Mouse (Mus musculus) hematopoietic stem cell, adult 5-6 weeks (primary cell): ENCODE measurements around the gene Olfr164. TPM values are rescaled to one million over a fixed set of nuclear protein-coding genes. Genes with fewer than 3 reads are reported as not detected.

ENCODE experiments used
- ATAC-seq, 2 experiments: fragments of 125-278 bp in 1 of 2; replicated peaks in 1 of 2; 2 replicates each; pipeline ENCODE4 v1.8.0; 2016 to 2017; ENCODE audit warnings: inconsistent platforms in 2 of 2, mild to moderate bottlenecking in 2 of 2, moderate number of reproducible peaks in 2 of 2, low read depth in 1 of 2, moderate TSS enrichment in 1 of 2; ENCODE audit not compliant: low FRiP score in 2 of 2, poor library complexity in 2 of 2, severe bottlenecking in 2 of 2, insufficient read depth in 1 of 2, low TSS enrichment in 1 of 2
- total RNA-seq: library from RNA; stranded (forward); fragments of 172-1452, 232-1000 nt; gene quantifications from 2 replicates; pipeline ENCODE4 v1.2.3, GENCODE M21; 2017

Olfr164 gene
- not detected in 2 replicates for total RNA-seq

GRCm38 (mm10) chr16:19313964-19314363, at the start of gene Olfr164:
Gene Olfr164 (minus strand): TSS chr16:19314064.
- no peak for ATAC-seq

- ATAC-seq = no peak
Measured at GRCm38 (mm10) chr16:19349111-19349510, 35.2 kb upstream of the Olfr164 start.

- ATAC-seq = no peak
Measured at GRCm38 (mm10) chr16:19263235-19263634, 50.6 kb downstream of the Olfr164 start.

DNA sequence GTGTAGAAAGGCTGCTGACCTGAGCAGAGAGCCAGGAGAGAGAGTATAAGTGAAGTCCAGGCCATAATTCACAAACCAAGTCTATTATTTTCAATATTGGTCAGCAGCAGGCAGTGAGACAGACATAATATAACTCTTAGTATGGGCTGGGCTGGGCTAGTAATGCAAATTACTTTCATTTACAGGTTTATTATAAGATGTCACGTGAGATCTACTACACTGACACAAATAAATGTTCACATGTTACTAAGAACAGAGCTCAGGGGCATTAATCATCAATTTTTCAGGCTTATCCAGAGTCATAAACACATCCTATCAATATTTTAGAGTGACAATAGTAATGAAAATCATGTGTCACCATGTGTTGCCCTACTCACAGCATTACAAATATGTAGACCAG, 53.1 kb downstream of the Olfr164 start:
- ATAC-seq = no peak

DNA sequence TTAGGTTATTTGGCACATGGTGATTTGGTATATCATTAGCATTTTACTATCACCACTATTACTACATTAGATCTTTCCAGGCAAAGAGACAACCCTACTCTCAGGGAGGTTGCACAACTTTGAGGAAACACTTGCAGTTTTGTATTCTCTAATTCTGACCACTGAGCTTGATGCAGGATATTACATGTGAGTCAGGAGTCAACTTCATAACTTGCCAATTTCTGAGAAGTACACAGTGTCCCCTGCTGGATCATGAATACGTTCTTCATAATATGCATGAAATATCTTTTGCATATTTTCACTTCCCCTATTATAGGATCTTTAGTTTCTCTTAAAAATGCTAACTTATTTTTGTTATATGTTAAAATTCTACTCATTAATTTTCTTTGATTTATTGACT, 68.0 kb downstream of the Olfr164 start:
- no peak for ATAC-seq

GRCm38 (mm10) chr16:19241539-19242025, 72.3 kb downstream of the Olfr164 start:
- ATAC-seq = no peak

DNA sequence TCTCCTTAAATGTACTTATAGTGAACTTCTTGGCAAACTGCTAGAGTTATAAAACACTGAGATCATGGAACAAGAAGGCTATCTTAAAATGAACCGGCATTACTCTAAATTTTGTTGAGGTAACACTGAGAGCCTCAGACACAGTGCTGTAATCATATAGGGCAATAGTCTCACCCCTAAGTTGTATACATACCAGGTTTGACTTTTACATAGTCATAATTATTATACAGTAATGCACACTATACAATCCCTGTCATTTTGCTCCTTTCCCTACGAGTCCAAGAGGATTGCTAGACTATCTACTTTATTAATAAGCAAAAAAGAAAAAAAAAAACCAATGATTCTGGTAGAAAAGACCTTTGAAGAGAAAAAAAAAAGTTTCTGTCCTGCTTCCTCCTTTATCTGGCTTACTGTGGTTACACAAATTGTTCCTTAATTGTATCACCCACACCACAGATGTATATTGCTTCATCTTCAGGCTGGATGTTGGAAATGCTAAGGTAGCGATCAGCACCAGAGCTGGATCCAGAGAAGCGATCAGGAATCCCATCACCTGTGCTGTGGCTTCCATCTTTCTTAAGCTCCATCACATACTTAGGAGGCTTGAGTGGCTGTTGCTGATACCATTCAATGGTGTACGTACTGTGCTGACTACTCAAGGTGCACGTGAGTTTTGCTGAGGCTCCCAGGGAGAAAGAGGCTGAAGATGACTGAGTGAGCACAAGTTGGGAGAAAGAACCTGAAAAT, 72.9 kb downstream of the Olfr164 start:
- ATAC-seq = no peak

- ATAC-seq = no peak
Measured at GRCm38 (mm10) chr16:19236719-19237118, 77.1 kb downstream of the Olfr164 start.

Other genes with a start within 250 kb of the Olfr164 start
- not detected in 2 replicates for gene Olfr165, start 109.1 kb upstream of the Olfr164 start, total RNA-seq
- gene Olfr166, start 169.6 kb upstream of the Olfr164 start, total RNA-seq = not detected in 2 replicates
- not detected in 2 replicates for gene Olfr167, start 208.2 kb upstream of the Olfr164 start, total RNA-seq
- gene Olfr168, start 221.5 kb upstream of the Olfr164 start, total RNA-seq = not detected in 2 replicates